Mouse (Mus musculus) liver, adult 2 months (tissue): ENCODE data around the gene Zdhhc4. TPM values are rescaled to one million over a fixed set of nuclear protein-coding genes. Genes with fewer than 3 reads are reported as not detected.

Experiments
- DNase-seq: peaks from one replicate; pipeline ENCODE4 v3.0.0-alpha.2; 2011; ENCODE audit warnings: low read depth, low spot score; ENCODE audit errors: extremely low read depth
- H3K27ac ChIP-seq: fragments of 200-500 bp; replicated peaks from 2 replicates; pipeline ENCODE4 v1.5.1; 2012; ENCODE audit warnings: low read depth, mild to moderate bottlenecking, control low read depth, inconsistent platforms, low read length; ENCODE audit not compliant: insufficient read depth
- H3K27me3 ChIP-seq: fragments of 200-500 bp; 2 replicates; pipeline ENCODE4 v1.6.1; 2012; ENCODE audit warnings: mild to moderate bottlenecking, moderate library complexity, low read length, inconsistent platforms; ENCODE audit not compliant: control insufficient read depth, insufficient read depth
- H3K36me3 ChIP-seq: fragments of 200-500 bp; 2 replicates; pipeline ENCODE4 v1.6.1; 2012; ENCODE audit warnings: low read length, inconsistent platforms; ENCODE audit not compliant: control insufficient read depth, insufficient read depth
- H3K4me1 ChIP-seq: fragments of 200-500 bp; 2 replicates; pipeline ENCODE4 v1.6.1; 2011; ENCODE audit warnings: low read length; ENCODE audit not compliant: control insufficient read depth, insufficient read depth
- H3K4me3 ChIP-seq: fragments of 200-500 bp; 2 replicates; pipeline ENCODE4 v1.5.1; 2011; ENCODE audit warnings: low read depth, mild to moderate bottlenecking, control low read depth, low read length, moderate library complexity; ENCODE audit not compliant: insufficient read depth
- H3K79me2 ChIP-seq: fragments of 200-500 bp; 2 replicates; pipeline ENCODE4 v1.6.1; 2012; ENCODE audit warnings: inconsistent platforms, mild to moderate bottlenecking, low read length, moderate library complexity; ENCODE audit not compliant: control insufficient read depth, insufficient read depth
- H3K9ac ChIP-seq: fragments of 200-500 bp; 2 replicates; pipeline ENCODE4 v1.6.1; 2012; ENCODE audit warnings: low read depth, mild to moderate bottlenecking, control low read depth, inconsistent platforms, low read length
- CTCF ChIP-seq: fragments of 200-500 bp; IDR thresholded peaks from 2 replicates; pipeline ENCODE4 v1.5.1; 2011; ENCODE audit warnings: low read depth, low read length, control low read depth
- POLR2A ChIP-seq: fragments of 200-500 bp; IDR thresholded peaks from 2 replicates; pipeline ENCODE4 v1.6.1; 2011; ENCODE audit warnings: low read length, control low read depth; ENCODE audit not compliant: insufficient read depth; ENCODE audit errors: extremely low read depth
- WGBS: fragments of 180-500 bp; shearing (Covaris S2); methylation state at CpG from one replicate; pipeline ENCODE4 v1.1.7; 2018; 5-methylcytosine and 5-hydroxymethylcytosine counted together
- polyA plus RNA-seq: library from polyadenylated mRNA; depleted of rRNA; stranded (reverse); fragments of >200 nt; gene quantifications from 2 replicates; pipeline ENCODE4 v1.2.3, GENCODE M21; 2012
- total RNA-seq: library from RNA; depleted of rRNA; stranded (reverse); fragments of >200 nt; gene quantifications from 2 replicates; pipeline ENCODE4 v1.2.3, GENCODE M21; 2014

The Zdhhc4 gene
- total and polyA plus RNA-seq, 2 experiments: 13.0 to 42.5 TPM

DNA sequence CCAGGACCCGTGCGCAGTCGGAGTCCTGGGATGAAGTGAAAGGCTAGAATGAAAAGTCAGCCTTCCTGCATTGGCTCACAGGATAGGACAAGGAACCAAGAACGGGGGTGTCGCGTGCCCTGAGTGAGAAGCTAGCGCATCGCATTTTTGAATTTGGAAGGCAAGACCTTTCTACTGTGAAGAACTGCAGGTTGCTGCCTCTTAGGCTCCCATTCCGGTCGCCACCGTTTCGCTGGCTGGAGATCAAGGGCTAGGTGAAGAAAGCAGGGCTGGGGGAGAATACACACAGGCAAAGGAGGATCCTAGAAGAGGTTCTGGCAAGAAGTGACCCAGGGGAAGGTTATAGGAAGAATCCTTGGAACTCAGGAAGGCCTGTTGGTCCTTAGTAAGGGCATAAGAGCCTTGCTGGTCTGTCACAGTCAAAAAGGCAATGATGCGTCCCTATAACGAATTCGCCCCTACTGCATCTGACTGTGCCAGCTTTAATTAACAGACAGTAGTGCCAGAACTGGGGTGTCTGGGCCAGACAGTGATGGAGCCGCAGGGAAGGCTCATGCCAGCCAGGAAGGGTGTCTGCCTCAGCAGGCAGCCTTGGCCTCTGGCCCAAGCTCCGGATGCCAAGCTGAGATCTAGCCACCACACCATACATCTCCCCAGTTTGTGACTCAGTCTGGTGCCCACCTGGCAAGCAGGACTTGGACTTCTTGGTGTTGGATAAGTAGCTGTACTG is 41.5 kb upstream of the Zdhhc4 start:
- no peak overlapping the region for H3K9ac ChIP-seq
- no peak for TF ChIP-seq CTCF
- no peak for TF ChIP-seq POLR2A
- no peaks in the 10 kb centered on the region for H3K36me3 ChIP-seq
- no peak overlapping the region for H3K4me3 ChIP-seq
- no peak overlapping the region for H3K27ac ChIP-seq
- no peaks in the 10 kb centered on the region for H3K79me2 ChIP-seq
- no peak for DNase-seq
- H3K27me3 ChIP-seq: peaks cover 8% of the 10 kb centered on the region; the same call in 1 of the 2 replicates
- 0 out of 2 replicates have a peak, but pooled peaks cover 3% of the 10 kb centered on the region for H3K4me1 ChIP-seq
- 32% methylated on average over 17 of the region's 17 CpGs for WGBS

GRCm38 (mm10) chr5:143369611-143370255 is 40.7 kb upstream of the Zdhhc4 start:
- Histone ChIP-seq H3K79me2 (no peaks in the 10 kb centered on the region), H3K27ac (no peak overlapping the region), H3K9ac (no peak overlapping the region), H3K4me3 (no peak overlapping the region), H3K36me3 (no peaks in the 10 kb centered on the region), H3K4me1 (no peaks in the 10 kb centered on the region), H3K27me3 (peaks cover 11% of the 10 kb centered on the region; the same call in 1 of the 2 replicates)
- no peak for DNase-seq
- TF ChIP-seq CTCF (no peak), POLR2A (no peak)
- WGBS: 5% methylated on average over 29 of the region's 36 CpGs

- H3K79me2 ChIP-seq: no peaks in the 10 kb centered on the region
- no peak overlapping the region for H3K27ac ChIP-seq
- H3K4me3 ChIP-seq: no peak overlapping the region
- no peaks in the 10 kb centered on the region for H3K4me1 ChIP-seq
- DNase-seq: no peak
- H3K36me3 ChIP-seq: no peaks in the 10 kb centered on the region
- TF ChIP-seq CTCF (no peak), POLR2A (no peak)
- peaks cover 21% of the 10 kb centered on the region for H3K27me3 ChIP-seq
- 81% methylated on average over 3 of the region's 3 CpGs for WGBS
- H3K9ac ChIP-seq: no peak overlapping the region
These were observed 38.9 kb upstream of the Zdhhc4 start for GRCm38 (mm10) chr5:143367931-143368330.

- no peaks in the 10 kb centered on the region for H3K4me1 ChIP-seq
- no peak overlapping the region for H3K27ac ChIP-seq
- no peaks in the 10 kb centered on the region for H3K36me3 ChIP-seq
- peak overlapping the region; percentile 41; the same call in 1 of the 2 replicates for H3K4me3 ChIP-seq
- TF ChIP-seq CTCF (no peak), POLR2A (no peak)
- 0 out of 2 replicates have a peak overlapping the region, but pooled peaks have one; percentile 8 for H3K9ac ChIP-seq
- WGBS: 3% methylated on average over 47 of the region's 47 CpGs
- H3K79me2 ChIP-seq: no peaks in the 10 kb centered on the region
- peaks cover 12% of the 10 kb centered on the region for H3K27me3 ChIP-seq
- no peak for DNase-seq
These were observed 34.9 kb upstream of the Zdhhc4 start for GRCm38 (mm10) chr5:143363678-143364615.

DNA sequence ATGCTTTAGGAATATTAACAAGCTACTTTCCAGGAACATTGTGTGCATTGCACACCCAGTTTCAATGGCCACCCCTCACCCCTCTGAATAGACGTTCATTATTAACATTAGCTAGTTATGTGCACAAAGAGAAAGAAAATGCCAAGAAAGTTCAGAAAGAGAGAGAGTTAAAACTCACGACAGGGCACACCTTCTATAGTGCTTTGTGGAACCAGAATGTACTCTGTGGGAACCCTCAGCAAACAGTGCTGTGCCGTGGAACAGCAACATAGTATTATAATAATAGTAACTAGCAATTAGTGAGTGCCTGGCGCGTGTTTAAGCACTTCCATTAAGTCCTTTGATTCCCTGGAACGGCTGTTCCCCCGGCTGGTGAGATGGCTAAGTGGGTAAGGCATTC is 32.4 kb upstream of the Zdhhc4 start:
- Histone ChIP-seq H3K9ac (no peak overlapping the region), H3K79me2 (no peaks in the 10 kb centered on the region), H3K36me3 (no peaks in the 10 kb centered on the region), H3K4me3 (no peak overlapping the region), H3K27ac (no peak overlapping the region), H3K4me1 (no peaks in the 10 kb centered on the region), H3K27me3 (peaks cover 18% of the 10 kb centered on the region)
- TF ChIP-seq POLR2A (no peak), CTCF (no peak)
- no peak for DNase-seq
- WGBS: 67% methylated on average over 7 of the region's 7 CpGs
